Mouse (Mus musculus): Measurements from ENCODE around the gene 9330159F19Rik. TPM values are rescaled to one million over a fixed set of nuclear protein-coding genes. Genes with fewer than 3 reads are reported as not detected.

9330159F19Rik gene
- polyA plus RNA-seq, 1 experiment from 2014 or later, result 1.0 TPM

GRCm38 (mm10) chr10:29206730-29207129, 4.7 kb upstream of the 9330159F19Rik start:
- Histone ChIP-seq H3K4me3 (no peak overlapping the region), H3K27ac (no peak overlapping the region), H3K9me3 (no peaks in the 10 kb centered on the region), H3K4me1 (peaks cover 7% of the 10 kb centered on the region), H3K4me2 (replicated peaks) (no peak overlapping the region), H3K9ac (no peak overlapping the region), H3K36me3 (no peaks in the 10 kb centered on the region), H3K27me3 (no peaks in the 10 kb centered on the region)
- ATAC-seq (ENCODE audit: low FRiP score, low read depth), result no peak; the same call in 1 of the 2 replicates

DNA sequence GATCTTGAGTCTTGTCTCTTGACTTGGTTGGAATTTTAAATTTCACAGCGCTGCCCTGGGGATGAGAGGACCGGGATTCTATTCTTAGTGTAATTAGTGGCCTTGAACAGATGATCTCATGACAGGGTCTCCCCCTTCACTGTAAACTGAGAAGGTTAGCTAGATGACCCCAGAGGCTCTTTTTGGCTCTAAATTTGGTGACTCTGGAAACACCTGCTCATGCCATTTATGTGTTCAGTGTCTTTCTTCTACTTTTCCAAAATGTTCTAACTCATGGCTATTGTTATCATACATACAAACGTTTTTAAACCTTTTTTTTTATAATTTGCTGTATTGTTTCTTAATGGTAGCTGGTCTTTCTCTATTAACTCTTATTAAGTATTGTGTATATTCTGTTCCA, 2.7 kb upstream of the 9330159F19Rik start:
- ATAC-seq (ENCODE audit: low FRiP score, low read depth), result no peak
- Histone ChIP-seq H3K9me3 (no peaks in the 10 kb centered on the region), H3K4me2 (replicated peaks) (no peak overlapping the region), H3K9ac (no peak overlapping the region), H3K4me1 (peaks cover 9% of the 10 kb centered on the region), H3K27me3 (no peaks in the 10 kb centered on the region), H3K4me3 (no peak overlapping the region), H3K36me3 (no peaks in the 10 kb centered on the region), H3K27ac (no peak overlapping the region)
- WGBS, result 47% methylated on average over 3 of the region's 3 CpGs

- Histone ChIP-seq H3K4me1 (peaks cover 6% of the 10 kb centered on the region), H3K4me2 (replicated peaks) (no peak overlapping the region), H3K9ac (no peak overlapping the region), H3K27me3 (no peaks in the 10 kb centered on the region), H3K4me3 (no peak overlapping the region), H3K27ac (no peak overlapping the region), H3K36me3 (no peaks in the 10 kb centered on the region), H3K9me3 (no peaks in the 10 kb centered on the region)
- ATAC-seq (ENCODE audit: low FRiP score, low read depth), result no peak
- 46% methylated on average over 3 of the region's 3 CpGs for WGBS
These were observed 2.2 kb downstream of the 9330159F19Rik start for GRCm38 (mm10) chr10:29213534-29214100.

DNA sequence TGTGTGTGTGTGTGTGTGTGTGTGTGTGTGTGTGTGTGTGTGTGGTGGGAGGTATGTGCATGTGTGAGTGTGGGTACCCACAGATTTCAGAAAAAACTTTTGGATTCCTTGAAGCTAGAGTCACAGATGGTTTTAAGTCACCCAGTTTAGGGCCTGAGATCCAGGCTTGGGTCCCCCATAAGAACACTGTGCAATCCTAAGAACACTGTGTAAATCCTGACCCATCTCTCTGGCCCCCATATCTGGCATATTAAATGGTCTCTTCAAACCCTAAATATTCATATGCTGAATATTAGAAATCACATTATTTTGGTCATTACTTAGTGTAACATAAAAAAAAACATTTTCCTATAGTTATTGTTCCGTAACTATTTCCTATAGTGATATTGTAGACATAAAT, 5.6 kb downstream of the 9330159F19Rik start:
- Histone ChIP-seq H3K36me3 (no peaks in the 10 kb centered on the region), H3K4me3 (no peak overlapping the region), H3K4me2 (replicated peaks) (no peak overlapping the region), H3K27me3 (no peaks in the 10 kb centered on the region), H3K9ac (no peak overlapping the region), H3K9me3 (no peaks in the 10 kb centered on the region), H3K27ac (no peak overlapping the region), H3K4me1 (no peaks in the 10 kb centered on the region)
- 88% methylated on average over 1 of the region's 1 CpGs for WGBS
- ATAC-seq (ENCODE audit: low FRiP score, low read depth), result no peak

DNA sequence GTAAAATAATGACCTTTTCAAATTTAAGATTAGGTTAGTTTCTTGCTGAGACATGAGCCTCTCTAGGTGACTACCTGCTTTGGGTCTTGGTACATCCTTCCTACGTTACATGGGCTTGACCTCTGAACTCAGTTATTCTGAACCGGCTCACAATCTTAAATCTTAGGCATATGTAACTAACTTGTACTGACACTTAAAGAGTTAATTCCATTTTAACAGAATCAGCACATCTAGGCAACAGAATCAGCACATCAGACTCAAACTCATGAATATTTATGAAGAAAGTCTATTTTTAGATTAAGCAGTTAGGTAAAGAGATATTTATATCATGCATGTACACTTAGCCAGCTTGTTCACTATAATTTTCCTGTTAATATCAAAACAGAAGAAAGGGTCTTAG, 6.0 kb downstream of the 9330159F19Rik start:
- no peak overlapping the region for H3K9ac ChIP-seq
- no peaks in the 10 kb centered on the region for H3K36me3 ChIP-seq
- 79% methylated on average over 2 of the region's 2 CpGs for WGBS
- H3K4me2 ChIP-seq (replicated peaks), result no peak overlapping the region
- no peaks in the 10 kb centered on the region for H3K27me3 ChIP-seq
- H3K9me3 ChIP-seq, result no peaks in the 10 kb centered on the region
- H3K4me1 ChIP-seq, result no peaks in the 10 kb centered on the region
- no peak overlapping the region for H3K27ac ChIP-seq
- no peak for ATAC-seq (ENCODE audit: low FRiP score, low read depth)
- H3K4me3 ChIP-seq, result no peak overlapping the region

DNA sequence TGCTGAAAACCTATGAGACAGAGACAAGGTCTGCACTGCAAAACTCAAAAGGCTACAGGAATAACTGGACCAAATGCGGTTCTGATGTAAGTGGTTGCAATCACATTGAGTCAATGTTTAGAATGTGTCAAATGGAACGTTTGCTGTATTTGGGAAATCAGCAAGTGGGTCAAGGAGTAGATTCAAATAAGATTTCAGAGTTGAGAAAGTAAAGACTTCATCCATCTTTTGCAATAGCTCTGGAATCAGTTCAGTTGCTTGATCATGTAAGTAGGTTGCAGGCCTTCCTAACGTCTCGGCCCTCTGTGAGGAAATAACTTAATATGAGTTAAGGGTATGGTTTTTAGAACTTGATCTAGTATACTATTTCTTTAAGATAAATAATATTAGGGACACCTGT, 13.9 kb downstream of the 9330159F19Rik start:
- no peaks in the 10 kb centered on the region for H3K36me3 ChIP-seq
- 89% methylated on average over 4 of the region's 4 CpGs for WGBS
- H3K27ac ChIP-seq, result no peak overlapping the region
- H3K4me2 ChIP-seq (replicated peaks), result no peak overlapping the region
- no peaks in the 10 kb centered on the region for H3K9me3 ChIP-seq
- no peak overlapping the region for H3K9ac ChIP-seq
- no peaks in the 10 kb centered on the region for H3K27me3 ChIP-seq
- no peak for ATAC-seq (ENCODE audit: low FRiP score, low read depth)
- no peak overlapping the region for H3K4me3 ChIP-seq
- H3K4me1 ChIP-seq, result no peaks in the 10 kb centered on the region

GRCm38 (mm10) chr10:29231208-29231607, 19.8 kb downstream of the 9330159F19Rik start:
- Histone ChIP-seq H3K4me2 (replicated peaks) (no peak overlapping the region), H3K36me3 (no peaks in the 10 kb centered on the region), H3K9ac (no peak overlapping the region), H3K27ac (no peak overlapping the region), H3K9me3 (no peaks in the 10 kb centered on the region), H3K4me1 (no peaks in the 10 kb centered on the region), H3K27me3 (no peaks in the 10 kb centered on the region), H3K4me3 (no peak overlapping the region)
- WGBS, result 86% methylated on average over 2 of the region's 2 CpGs
- no peak for ATAC-seq (ENCODE audit: low FRiP score, low read depth)

Other genes starting within 250 kb of the 9330159F19Rik start
- not detected in 2 replicates for gene 2310057J18Rik, start 225.3 kb upstream of the 9330159F19Rik start, polyA plus RNA-seq (2015; fragmentation: Nextera tagmentation; extraction: Ambion mirVana)
- 0.94 and 1.5 TPM in 2 replicates for gene Soga3, start 67.8 kb upstream of the 9330159F19Rik start, polyA plus RNA-seq (2015; fragmentation: Nextera tagmentation; extraction: Ambion mirVana)
- 0.65 TPM in 1 of 2 replicates, not detected in the other for gene Gm49353, start 12.7 kb upstream of the 9330159F19Rik start, polyA plus RNA-seq (2015; fragmentation: Nextera tagmentation; extraction: Ambion mirVana)
- gene Echdc1, start 101.6 kb downstream of the 9330159F19Rik start, polyA plus RNA-seq (2015; fragmentation: Nextera tagmentation; extraction: Ambion mirVana), result 17.1 and 18.6 TPM in 2 replicates
- gene Rnf146, start 150.8 kb downstream of the 9330159F19Rik start, polyA plus RNA-seq (2015; fragmentation: Nextera tagmentation; extraction: Ambion mirVana), result 57.9 and 60.2 TPM in 2 replicates